Mouse (Mus musculus) brain, embryonic 14.5 days (tissue): Measurements from ENCODE around the gene Paf1. TPM values are rescaled to one million over a fixed set of nuclear protein-coding genes. Genes with fewer than 3 reads are reported as not detected.
A peak's percentile ranks its signal among the peaks of the same experiment; 100 is the strongest.

Experiments used
- DNase-seq: peaks from one replicate; pipeline ENCODE4 v3.0.0-alpha.2; 2011; ENCODE audit warnings: low read depth
- CTCF ChIP-seq: fragments of 200-500 bp; IDR thresholded peaks from 2 replicates; pipeline ENCODE4 v1.5.1; 2012; ENCODE audit warnings: inconsistent platforms, mild to moderate bottlenecking, moderate library complexity, borderline replicate concordance; ENCODE audit not compliant: insufficient read depth, insufficient read length; ENCODE audit errors: extremely low read depth
- POLR2A ChIP-seq: fragments of 200-500 bp; IDR thresholded peaks from 2 replicates; pipeline ENCODE4 v1.6.1; 2012; ENCODE audit warnings: mild to moderate bottlenecking, inconsistent platforms, borderline replicate concordance; ENCODE audit not compliant: poor library complexity, insufficient read depth, insufficient read length, severe bottlenecking; ENCODE audit errors: extremely low read depth
- polyA plus RNA-seq: library from polyadenylated mRNA; depleted of rRNA; stranded (reverse); fragments of >200 nt; gene quantifications from 2 replicates; pipeline ENCODE4 v1.2.3, GENCODE M21; 2012

The Paf1 gene
- polyA plus RNA-seq, 1 experiment: 105 TPM

DNA sequence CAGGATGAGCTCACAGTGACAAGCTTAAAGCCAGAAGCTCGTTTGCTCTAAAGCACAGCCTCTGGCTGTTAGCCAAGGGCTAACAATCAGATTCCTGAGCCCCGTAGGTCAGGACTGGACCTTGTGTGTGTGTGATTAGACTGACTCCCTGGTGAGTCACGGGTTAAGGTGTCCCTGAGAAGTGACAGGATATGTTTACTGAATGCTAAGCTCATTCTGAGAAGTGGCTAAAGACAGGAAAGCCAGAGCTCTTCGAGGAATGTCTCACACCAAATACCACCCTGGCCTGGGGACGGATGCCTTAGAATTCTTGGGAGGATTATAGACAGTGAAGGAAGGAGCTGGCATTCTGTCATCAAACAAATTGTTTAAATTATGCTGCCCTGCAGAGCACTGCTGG is 34.8 kb upstream of the Paf1 start:
- DNase-seq: peak; percentile 59
- TF ChIP-seq CTCF: no peak
- no peak for TF ChIP-seq POLR2A

DNA sequence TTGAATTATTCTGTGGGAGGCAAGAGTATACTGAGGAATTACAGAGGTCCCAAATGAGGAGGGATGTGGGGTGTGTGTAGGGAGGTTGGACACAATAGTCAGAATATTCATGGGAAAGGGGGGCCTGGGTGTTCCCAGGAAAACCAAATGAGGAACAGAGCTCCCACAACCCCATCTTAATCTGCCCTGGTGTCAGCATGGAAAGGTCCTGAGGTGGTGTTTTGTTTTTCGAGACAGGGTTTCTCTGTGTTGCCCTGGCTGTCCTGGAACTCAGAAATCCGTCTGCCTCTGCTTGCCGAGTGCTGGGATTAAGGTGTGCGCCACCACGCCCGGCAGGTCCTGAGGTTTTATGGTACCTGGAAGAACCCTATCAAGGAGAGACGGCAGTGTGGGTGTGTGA is 34.3 kb upstream of the Paf1 start:
- no peak for DNase-seq
- TF ChIP-seq CTCF (no peak), POLR2A (no peak)

DNA sequence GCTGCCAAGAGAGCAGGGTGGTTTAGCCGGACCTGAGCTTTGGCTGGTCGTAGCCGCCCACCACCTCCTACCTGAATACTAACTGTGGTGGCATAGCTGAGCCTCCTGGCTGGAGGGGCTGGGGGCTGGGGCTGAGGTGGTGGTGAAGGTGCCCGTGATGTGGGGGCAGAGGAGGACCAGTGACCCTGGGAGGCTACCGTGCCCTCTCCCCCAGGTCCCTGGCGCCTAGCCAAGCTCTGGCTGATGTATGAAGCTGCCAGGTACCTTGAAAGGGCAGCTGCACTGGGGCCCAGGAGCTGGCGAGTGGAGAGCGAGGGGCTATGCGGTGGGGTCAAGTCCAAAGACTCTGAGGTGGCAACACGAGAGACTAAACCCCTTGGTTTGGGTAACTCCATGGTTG is 32.9 kb upstream of the Paf1 start:
- TF ChIP-seq CTCF (no peak), POLR2A (no peak)
- DNase-seq: no peak

DNA sequence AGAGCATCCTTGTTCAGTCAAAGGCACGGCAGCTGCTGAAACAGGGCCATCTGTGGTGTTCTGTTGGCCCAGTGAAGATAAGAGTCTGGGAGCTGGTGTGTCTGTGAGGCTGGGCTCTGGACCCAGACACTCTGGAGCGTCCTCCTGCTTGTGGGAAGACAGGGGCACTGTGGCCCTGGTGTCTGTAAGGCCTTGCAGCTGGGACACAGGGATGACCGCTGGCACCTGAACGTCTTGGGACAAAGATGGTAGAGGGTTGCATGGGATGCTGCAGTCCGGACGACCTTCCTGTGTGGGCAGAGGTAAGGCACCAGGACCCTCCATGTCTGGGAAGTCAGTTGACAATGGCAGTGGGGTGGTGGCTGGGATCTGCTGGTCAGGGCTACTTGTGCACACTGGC is 32.5 kb upstream of the Paf1 start:
- DNase-seq: no peak
- TF ChIP-seq CTCF (no peak), POLR2A (no peak)

DNA sequence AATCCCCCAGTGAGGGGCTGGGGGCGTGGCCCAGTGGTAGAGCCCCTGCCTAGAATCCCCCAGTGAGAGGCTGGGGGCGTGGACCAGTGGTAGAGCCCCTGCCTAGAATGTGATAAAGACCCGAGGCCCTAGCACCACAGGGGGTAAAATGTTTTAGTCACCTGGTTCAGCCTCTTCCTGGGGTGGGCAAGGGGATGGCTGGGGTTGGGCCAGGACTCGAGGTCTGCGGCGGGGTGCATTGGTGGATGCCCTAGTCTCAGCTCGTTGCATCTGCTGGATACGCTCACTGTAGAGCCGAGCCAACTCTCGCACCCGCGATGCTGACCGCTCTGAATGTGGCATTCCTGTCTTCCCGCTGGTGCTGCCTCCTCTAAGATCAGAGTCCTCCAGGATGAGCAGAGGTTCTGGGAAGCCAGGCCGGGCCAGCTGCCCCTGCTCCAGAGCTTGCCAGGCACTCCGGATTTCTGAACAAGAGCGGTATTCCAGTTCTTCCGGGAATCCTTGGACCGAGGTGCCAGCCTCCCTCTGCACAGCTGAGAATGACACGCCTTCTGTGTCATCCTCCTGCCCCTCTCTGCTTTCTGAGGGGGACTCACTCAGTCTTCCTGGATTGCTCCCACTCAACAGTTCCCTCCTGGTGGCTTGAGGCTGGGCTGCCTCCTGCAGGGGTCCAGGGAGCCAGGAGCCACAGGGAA is 31.0 kb upstream of the Paf1 start:
- no peak for DNase-seq
- no peak for TF ChIP-seq POLR2A
- TF ChIP-seq CTCF: no peak

DNA sequence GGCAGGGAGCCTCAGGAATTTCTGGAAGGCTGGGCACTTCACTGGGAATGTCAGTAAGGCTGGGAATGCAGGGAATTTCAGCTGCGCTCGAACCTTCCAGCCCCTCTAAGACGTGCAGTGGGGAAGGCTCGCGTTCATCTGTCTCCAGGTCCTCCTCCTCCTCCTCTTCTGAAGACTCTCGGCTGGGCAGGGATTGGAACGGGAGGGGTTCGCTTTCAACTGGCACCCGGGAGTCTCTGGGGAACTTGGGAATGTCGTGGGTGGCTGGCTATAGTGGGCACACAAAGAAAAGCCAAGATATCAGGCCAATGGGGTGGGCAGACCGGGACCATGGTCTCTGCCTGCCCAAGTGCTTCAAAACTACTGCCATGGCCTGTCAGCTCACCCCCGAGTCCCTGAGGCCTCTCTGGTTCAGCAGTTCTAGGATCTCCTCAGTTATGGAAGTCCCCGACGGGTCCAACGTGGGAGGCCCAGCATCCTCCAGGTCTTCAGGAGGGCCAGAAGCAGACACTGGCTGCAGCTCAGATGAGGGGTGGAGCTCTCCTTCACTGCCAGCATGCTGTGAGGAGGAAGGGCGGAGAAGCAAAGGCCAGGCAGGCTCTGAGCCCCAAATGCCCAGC is 30.2 kb upstream of the Paf1 start:
- no peak for TF ChIP-seq POLR2A
- TF ChIP-seq CTCF: no peak
- DNase-seq: no peak

DNA sequence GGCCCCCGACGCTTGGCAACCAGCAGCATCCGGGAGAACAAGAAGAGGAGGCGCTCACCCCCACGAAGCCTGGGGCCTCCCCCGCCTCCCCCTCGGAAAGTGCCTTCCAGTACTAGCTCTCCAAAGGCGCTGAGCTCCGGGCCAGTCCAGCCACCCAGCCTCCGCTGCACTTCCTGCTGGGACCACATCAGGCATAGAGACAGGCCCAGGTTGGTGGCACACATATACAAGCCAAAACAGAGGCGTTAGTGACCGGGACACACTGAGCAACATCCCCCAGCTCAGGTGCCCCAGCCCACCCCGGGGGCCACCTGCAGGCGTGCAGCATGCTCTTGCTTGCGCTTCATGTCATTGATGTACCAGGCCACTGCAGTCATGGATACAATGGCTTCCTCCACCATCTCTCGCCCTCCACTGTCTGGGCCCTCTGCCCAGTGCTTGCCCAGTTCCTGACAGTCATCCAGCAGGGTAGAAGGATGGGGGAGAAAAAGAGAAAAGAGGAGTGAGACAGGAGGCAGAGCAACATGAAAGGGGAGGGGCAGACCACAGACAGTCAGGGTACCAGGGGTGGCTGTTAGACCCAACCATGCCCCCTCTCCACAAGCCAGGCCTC is 25.0 kb upstream of the Paf1 start:
- TF ChIP-seq POLR2A (no peak), CTCF (no peak)
- DNase-seq: no peak

DNA sequence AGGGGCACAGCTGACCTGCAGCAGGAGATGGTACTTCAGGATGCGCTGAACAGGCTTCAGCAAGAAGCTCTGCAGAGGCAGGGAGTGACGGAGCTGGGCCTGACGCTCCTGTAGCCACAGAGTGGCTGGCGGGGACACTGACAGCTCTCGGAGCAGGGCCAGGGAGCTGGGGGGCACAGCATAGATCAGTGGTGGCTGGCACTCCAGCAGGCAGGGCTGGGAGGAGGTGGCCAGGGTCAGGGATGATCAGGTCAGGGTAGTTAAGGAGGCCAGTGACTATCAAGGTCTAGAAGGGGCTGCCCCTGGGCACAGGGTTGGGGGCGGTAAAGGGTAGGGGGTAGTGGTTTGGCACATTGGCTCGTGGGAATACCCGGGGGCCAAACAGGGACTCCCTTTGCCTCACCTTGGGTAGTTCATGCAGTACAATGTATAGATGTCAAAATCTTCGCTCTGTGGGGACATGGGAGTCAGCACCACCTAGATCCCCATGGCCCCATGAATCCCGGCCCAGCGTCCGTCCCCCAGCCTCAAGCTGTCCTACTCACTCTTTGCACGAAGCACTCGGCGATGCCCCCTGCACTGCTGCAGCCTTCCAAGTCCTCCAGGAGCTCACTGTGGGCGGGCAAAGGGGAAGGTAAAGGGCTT is 24.4 kb upstream of the Paf1 start:
- no peak for TF ChIP-seq POLR2A
- no peak for TF ChIP-seq CTCF
- DNase-seq: no peak

DNA sequence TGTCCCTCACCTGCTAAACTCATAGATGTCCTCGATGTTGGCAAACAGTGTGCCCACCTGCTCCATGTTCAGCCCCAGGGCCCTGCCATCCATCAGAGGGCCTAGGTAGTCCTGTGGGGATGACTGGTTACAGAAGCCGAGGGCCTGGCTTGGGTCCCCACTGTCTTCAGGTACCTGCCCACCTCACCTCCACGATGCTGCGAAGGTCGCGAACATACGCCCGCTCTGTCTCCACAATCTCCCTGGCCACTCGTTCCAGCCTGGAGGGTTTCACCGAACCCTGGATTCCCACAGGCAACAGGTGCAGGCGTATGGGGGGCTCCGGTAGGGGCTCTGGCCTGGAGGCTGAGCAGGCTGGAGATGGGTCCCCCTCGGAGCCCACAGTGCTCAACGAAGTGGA is 22.7 kb upstream of the Paf1 start:
- no peak for DNase-seq
- TF ChIP-seq POLR2A (no peak), CTCF (no peak)

DNA sequence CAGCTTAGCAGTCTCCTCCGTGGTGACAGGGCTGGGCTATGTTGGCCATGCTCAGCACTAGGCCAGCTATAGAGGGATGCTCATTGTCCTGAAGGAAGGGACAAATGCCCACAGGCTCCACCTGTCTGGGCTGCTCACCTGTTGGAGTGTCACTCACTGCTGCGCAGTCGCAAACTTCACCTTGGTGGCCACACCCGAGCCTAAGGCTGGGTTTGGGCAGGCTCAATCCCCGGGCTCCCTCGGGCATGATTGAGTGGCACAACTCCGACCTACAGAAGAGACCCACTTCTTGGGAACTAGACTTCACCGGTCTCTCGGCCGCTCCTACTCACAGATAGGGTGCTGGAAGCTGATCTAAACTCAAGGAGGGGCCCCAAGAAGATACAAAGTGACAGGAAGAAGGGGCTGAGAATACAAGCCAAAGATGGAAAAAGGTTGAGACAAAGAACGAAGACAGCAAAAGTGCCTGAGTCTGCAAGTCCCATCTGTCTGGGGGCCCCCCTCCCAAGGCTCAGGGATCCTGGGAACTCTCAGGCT is 21.7 kb upstream of the Paf1 start:
- TF ChIP-seq CTCF (no peak), POLR2A (no peak)
- DNase-seq: no peak

DNA sequence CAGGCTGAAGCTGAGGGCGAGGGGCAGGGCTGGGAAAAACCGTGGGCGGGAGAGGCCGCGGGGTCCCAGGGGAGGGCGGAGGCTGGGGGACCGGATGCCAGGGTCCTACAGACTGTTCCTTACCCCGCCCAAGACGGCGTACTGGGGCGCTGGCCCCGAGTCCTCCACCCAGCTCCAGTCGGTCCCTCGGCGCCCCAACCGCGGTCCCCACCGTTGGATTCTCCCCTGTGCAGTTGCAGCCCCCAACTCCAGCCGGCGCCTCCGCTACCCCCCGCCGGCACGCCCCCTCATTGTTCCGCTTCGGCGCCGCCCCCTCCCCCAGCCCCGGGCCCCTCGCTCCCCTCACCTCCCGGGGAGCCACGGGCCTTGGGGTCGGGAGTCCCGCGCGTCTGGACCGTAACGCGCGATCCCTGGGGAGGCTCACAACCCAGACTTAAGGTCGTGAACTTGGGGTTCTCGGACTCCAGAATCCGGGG is 21.2 kb upstream of the Paf1 start:
- DNase-seq: peak; percentile 66
- TF ChIP-seq CTCF (no peak), POLR2A (0 out of 2 replicates have a peak, but pooled peaks have one; percentile 6)

DNA sequence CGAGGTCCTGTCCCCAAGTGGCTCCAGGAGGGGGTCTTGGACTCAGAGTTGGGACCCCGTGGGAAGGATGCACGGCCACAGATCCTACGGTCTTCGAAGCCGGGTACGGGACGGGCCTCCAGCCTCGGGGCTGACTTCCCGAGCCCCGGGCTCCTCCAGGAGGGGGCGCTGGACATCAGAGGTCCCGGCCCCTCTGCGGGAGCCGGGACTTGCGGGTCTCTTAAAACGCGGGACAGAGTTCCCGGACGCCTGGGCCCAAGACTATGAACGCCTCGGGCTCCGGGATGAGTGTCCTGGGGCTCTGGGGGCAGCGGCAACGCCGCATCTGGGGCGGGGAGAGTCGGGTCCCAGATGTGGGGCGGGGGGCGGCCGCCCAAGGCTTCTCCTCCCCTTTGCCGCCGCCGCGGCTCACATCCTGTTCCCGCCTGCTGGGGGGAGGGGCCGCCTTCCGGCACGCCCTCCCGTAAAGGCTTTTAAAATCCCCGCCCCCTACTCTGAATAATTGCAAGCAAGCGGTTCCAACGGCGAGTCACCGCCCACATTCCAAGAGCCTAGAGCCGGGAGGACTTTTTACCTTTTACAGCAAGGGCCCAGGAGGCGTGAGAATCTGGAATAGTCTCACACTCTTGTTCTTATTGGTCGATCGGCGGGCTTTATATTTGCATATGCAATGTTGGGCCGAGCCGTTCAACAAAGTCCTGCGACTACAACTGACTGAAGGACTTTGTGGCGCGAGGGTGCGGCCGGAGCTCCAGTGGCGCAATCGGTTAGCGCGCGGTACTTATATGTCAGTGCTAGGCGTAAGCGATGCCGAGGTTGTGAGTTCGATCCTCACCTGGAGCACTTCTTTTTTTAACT is 20.3 kb upstream of the Paf1 start, which contains the start of gene Plekhg2:
Plekhg2 (minus strand) TSS at position 349 of the 858 bp plus-strand sequence.
- DNase-seq: peak; percentile 99
- TF ChIP-seq POLR2A (peak; percentile 59; the same call in 1 of the 2 replicates), CTCF (peak; percentile 65)
